Mouse (Mus musculus) hindlimb bud, embryonic 11.5 days (tissue): ENCODE measurements around the gene Tom1.

ENCODE experiments used
- DNase-seq: peaks from one replicate; pipeline ENCODE4 v3.0.0-alpha.2; 2012; ENCODE audit warnings: low read depth, low spot score; ENCODE audit errors: extremely low spot score

Tom1 gene

DNA sequence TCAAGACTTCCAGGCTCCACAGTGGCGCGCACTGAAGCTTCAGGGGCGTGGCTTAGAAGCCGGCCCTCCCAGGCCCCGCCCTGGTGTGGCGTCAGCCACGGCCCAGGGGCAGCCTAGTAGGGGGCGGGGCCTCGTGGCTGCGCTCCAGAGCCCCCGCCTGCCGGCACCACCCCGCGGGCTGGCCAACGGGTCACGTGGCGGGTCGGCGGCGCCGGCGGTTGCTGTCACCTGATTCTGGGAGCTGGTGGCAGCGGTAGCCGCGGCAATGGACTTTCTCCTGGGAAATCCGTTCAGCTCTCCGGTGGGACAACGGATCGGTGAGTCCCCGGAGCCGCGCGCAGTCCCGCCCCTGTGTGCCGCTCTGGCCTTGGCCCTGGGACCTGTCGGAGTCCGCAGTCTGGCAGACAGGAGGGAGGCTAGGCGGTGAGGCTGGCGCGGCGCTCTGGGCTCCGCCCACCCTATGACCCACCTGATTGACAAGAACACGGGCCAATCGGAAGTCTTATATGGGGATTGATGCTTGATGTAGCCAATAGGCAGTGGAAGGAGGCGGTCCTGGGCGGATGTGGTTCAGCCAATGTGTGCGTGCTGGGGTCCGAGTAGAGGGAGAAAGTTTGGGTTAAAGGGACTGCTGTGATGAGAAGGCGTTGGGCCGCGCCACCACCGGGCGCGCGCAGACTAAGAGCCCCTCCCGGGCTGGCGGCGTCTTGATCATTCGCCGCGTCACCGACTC lies at the start of gene Tom1:
Gene Tom1 (plus strand): TSS at position 195 of the 733 bp plus-strand sequence.
- peak; percentile 99 for DNase-seq

DNA sequence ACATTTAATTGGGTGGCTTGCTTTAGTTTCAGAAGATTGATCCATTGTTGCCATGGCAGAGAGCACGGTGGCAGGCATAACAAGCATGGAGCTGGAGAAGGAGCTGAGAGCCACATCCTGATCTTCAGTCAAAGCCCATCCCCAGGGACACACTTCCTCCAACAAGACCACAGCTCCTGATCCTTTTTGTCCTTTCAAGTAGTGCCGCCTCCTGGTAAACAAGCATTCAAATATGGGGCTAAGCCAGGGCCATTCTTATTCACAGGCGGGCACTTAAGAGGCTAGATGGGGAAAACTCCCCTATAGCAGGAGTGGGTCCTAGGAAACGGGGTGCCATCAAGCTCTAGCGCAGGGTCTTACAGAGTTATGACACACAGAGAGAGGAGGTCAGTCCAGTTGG lies 46.1 kb upstream of the Tom1 start:
- no peak for DNase-seq

DNA sequence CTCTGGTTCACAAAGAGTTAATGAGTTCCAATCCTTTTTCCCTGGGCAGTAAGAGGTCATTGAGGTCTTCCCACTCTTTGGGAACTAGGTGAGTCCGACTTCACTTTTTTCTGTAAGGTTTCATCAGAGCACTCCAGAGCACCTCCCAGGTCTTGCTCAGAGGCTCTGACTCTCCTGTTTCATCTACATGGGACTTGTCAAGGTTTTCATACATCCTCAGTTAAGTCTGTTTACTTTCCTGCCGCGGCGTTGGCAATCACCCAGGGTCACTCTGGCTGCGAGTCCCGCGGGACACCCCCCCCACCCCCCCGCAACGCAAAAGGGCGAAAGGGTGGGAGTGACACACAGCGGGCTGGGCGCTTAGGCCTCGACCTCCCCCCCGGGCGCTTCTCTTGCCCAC lies 43.5 kb upstream of the Tom1 start:
- no peak for DNase-seq

DNA sequence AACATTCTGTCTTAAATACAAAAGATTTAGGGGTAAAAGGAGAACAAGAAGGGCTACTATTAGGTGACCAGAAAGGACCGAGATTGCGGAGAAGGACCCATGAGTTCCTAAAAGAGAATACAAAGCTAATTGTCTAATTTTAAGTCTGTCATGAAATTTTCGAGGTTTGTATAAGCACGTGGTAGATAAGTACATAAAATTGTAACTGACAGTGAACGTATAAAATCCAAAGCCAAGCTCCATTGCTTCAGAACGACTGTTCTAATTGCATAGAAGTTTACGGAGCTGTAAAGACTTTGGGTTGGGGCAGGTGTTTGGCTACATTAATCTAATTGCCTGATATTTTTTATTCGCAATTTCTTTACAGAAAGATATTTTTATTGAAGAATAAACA lies 40.4 kb upstream of the Tom1 start, which contains the start of gene Hmgxb4:
Gene Hmgxb4 (plus strand): TSS at position 276 of the 394 bp plus-strand sequence.
- no peak for DNase-seq

DNA sequence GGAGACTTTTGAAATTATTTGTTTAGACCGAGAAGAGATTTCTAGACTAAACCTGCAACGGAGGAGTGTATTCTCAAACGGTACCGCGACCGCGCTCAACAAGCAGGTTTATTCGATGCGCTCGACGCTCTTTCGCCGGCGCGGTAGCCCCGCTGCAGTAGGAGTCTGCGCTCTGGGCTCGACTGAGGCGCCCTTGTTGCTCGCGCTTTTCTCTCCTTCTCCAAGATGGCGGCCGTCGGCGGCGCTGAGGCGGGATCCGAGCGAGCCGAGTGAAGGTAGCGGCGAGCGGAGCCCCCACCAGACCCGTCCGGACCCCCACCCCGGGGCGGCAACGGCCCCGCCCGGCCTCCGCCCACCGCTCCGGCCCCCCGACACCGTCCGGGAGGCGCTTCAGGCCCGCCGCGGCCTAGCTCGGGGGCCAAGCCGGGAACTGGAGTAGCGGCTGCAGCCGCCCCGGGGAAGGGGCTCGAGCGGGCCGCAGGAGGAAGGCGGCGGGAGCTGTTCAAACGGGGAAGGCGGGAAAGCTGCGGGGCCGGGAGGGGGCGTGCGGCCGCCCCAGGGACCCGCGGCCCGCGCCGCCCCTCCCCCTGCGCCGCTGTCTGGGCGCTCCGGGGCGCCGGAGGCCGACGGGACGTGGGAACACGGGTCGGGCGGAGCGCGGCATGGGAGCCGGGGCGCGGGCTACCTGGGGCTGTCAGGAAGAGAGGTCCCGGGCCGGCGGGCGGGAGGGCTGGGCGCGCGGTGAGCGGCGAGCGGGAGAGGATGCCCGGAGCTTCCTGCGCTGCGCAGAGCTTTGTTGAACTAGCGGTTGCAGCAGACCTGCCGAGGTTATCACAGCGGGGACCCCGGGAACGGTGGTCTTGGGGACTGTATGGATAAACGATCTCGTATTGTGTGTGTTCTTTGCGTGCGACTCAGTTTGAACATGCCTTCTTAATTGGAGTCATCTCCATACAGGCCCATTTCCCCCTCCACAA lies 39.7 kb upstream of the Tom1 start:
- DNase-seq, result peak; percentile 50

DNA sequence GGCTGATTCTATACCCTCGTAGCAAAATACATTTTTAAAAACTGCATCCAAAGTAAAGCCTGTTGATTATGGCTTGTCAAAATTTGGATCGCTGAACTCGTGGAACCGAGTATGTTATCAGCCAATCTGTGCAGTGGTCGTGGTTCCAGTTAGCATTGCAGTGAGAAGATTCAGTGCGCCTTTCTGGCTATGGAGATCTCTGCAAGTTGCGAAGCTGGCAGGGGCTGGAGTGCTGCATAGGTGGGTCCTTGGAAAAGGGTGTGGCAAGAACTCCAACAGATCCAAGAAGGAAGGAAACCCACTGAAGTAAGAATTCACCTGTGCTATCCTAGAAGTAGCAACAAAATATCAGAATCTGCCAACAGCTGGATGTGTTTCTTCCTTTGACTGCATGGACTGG lies 39.0 kb upstream of the Tom1 start:
- no peak for DNase-seq

DNA sequence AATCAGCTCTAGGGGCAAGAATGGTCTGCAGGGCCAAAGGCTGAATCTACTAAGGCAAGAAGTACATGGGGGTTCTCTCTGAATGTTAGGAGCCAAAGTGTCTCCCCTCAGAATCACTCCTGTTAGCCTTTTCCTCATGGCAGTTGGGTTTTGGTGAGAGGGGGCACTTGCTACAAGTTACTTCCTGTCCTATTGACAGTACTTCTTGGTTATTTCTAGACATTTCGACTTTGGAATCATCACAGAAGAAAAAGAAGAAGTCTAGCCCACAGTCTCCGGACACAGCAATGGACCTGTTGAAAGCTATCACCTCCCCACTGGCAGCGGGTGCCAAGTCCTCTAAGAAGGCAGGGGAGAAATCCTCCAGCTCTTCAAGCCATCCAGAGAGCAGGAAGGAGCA lies 33.1 kb upstream of the Tom1 start:
- no peak for DNase-seq

DNA sequence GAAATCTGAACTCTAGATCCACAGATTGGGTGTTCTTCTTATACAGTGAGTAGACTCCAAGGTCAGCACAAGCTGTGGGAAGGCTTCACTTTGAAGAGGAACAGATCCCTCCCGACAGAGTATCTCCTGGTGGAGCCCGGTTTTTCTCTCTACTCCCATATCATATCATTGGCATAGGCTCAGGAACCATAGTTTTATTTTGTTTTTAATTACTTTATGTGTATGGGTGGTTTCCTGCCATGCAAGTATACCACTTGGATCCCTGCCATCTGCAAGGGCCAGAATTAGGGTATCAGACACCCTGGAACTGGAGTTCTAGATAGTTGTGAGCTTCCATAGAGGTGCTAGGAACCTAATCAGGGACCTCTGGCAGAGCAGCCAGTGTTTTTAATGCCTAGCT lies 24.7 kb upstream of the Tom1 start:
- no peak for DNase-seq

DNA sequence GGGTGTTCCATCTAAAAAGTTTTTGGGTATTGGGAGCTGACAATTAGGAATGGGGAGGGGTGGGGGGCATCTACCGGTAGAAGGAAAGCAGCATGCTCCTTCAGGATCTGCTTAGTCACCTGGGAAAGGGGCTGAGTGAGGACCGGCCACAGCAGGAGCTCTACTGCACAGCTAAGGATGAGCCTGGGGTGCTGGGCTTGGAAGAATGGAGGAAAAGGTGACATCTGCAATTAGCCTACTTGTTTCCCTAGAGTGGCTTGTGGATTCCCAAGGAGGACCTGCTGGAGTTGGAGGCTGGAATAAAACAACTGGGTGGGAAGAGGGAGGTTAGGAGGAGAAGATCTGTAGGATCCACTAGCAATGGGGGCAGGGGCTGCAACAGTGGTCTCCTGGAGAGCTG lies 19.9 kb upstream of the Tom1 start:
- no peak for DNase-seq

DNA sequence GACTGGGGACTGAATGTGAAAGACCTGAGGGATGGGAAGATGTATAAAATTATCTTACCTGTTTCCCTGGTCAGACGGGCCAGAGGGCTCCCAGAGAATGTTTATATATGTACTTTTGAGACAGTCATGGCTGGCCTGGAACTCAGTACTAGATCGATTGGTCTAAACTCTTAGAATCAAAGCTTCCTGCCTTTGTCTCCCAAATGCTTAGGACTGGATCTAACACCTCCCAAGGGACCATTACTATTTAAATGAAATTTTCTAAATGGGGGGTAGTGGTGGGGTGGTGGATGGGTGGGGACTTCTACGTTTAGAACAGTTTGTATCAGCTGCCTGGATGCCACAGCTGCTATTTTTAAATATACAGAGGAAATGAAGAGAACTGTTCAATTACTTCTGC lies 19.5 kb upstream of the Tom1 start:
- DNase-seq, result no peak

DNA sequence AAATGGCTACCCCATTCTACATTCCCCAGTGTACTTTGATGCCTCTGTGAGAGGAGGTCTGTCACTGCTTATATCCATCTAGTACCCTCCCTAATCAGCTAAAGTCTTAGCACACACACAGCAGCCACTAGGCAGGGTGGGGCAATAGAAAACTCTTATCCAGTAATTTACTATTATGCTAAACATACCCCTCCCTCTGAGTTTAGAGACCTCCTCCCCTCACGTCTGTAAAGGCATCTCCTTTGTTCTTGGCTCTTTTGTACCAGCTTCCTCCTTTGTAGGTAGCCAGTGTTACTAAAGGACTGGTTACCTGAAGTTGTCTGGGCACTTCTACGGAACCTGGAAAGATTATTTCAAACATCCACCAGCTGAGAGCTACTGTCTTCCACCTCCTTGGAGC lies 17.5 kb upstream of the Tom1 start:
- no peak for DNase-seq

DNA sequence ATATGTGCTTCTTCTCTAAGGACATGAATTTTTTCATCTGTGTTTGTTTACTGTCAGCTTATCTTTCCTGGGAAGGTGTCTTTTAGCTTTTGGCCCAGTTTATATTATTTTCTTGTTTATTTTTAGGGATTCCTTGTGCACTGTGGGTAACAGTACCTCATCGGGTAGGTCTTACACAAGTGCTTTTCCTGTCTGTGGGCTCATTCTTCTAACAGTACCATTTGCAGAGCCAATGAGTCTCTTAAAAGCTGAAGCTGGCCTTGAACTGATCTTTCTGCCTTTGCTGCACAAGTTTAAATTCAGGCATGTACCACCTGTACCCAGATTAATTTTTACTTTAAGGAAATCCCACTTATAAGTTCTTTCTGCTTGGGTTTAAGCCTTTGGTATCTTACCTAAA lies 17.1 kb upstream of the Tom1 start:
- DNase-seq, result no peak

DNA sequence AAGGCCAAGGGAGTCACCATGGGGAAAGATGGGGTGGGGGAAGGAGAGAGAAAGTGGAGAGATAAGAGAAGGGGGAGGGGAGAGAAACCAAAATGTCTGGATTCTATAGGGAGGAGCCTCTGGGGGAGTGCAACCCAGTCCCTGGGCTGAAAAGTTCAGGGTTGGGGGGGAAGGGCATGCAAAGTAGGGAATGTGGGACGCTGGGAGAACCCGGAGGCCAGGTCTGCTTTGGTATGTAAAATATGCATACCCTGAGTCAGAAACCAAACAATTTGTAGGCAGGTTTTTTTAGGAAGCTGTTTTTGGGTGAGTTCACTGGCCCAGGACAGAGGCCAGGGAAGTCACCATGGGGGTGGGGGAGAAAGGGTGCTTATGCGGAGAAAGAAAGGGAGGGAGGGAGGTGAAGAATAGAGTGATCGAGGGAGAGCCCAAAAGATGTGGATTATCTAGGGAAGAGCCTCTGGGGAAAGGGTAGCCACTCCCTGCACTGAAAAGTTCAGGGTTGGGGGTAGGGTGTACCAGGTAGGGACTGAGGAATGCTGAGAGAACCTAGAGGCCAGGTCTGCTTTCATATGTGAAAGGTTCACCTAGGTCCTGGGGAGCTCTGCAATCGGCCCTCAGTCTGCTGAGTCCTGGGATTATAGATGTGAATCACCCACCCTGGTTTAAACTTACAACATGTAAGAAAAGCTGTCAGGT lies 15.1 kb upstream of the Tom1 start:
- DNase-seq, result no peak

DNA sequence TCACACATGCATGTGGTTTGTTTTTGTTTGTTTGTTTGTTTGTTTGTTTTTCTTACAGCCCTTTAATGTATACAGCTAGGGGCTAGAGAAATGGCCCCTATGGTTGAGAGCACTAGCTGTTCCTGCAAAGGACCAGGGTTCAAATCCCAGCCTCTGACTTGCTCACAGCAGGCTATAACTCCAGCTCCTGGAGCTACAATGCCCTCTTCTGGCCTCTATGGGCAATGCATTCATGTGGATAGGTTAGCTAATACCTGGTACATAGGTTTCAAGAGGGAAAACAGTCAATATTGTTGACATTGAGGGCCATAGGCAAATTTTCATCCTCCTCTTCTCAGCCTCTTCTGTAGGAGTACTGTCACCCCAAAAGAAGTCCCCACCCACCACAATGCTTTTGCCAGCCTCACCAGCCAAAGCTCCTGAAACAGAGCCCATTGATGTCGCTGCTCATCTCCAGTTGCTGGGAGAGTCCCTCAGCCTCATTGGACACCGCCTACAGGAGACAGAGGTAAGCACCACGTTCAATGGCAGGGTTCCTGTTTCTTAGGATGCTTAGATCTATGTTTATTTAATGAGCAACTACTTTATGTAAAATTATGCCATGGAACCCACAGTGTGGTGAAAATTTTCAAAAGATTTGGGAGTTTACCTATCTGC lies 9.7 kb upstream of the Tom1 start:
- no peak for DNase-seq

DNA sequence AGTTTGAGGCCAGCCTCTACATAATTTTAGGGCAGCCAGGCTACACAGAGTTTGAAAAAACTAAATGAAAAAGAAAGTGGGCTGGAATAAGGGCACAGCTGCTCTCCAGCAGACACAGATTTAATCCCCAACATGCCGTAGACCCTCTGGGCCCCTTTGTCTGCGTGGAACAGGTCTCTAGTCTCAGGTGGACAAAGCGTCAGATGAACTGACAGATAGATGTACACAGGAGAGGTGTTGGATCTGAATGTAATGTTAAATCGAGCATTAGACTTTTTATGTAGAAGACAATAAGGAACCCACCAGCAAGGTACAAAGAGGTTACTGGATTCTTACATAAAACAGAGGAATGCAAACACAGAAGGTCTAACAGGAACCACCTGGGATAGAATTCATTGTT lies 7.7 kb upstream of the Tom1 start:
- DNase-seq, result no peak

DNA sequence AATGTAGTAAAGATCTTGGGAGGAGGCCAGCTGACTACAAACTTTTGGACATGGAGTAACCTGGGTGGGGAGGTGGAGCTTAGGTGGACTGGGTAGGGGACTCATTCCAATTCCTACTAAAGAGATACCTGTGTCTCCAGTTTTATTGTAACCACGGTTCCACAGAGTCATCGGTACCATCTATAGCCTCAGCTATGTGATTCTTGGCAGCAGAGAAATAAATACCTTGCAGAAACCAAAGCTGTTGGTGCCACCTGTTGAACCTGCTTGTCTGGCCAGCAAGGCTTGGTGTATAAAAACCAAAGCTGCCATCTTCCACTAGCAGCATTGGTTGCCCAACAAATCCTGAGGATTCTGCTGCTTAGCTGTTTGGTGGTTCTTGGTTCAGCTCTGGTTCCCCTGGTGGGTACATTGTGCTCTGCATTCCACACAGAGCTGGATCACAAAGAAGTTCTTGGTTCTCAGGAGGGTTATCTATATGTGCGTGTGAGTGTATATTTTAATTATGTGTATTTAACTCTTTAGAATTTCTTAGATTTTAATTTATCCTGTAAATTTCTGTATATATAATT lies 3.0 kb upstream of the Tom1 start:
- DNase-seq, result no peak

DNA sequence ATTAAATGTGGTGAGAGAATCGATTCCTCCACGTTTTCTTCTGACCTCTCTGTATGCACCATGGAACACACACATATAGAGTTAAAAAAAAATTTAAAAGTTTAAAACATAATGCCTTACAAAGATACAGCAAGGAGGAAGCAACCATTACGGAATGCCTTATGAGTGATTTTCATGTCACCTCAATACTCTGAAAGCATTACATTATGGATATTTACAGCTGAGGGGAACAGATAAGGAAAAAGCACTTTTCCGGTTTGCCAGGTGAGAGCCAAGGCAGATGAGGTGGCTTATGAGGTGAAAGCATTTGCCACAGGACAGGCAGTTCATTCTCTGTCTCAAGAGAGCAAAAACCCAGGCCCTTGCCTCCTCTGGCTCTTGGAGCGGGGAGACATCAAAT lies 544 bp upstream of the Tom1 start:
- DNase-seq, result no peak

DNA sequence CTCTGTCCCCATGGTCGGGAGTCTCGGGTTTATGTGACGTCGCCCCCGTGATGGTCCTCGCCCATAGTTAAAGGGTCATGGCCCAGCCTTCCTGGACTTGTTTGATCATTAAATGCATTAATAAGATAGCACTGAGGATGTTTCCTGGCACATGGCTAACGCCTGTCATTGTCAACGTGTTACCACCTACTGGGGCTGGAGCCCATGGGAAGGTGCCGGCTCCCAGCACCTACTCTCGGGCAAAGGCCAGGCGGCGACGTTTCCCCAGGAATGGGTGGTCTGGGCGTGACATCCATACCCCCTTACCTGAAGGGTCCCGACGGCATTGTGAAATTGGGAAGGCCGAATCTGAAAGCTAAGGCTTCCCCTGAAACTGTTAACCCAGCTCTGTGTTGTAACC lies 780 bp downstream of the Tom1 start:
- DNase-seq, result no peak

DNA sequence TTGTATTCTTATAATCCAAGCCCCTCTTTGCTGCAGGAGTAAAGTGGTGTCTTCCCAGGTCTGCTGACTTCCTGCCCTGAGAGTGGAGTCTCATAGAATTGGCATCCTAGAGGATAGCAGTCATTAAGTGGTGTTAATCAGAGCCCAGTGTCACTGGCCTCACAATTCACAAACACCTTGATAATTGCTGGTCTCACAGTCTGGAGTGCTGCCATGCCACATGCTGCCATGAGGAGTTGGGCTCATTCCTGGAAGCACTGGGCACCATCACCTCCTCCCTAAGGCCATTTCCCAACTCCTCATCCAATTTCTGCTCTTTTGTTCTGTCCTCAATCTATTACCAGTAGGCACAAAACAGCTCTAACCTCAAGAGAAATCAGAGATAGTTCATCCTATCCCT lies 2.1 kb downstream of the Tom1 start:
- no peak for DNase-seq

DNA sequence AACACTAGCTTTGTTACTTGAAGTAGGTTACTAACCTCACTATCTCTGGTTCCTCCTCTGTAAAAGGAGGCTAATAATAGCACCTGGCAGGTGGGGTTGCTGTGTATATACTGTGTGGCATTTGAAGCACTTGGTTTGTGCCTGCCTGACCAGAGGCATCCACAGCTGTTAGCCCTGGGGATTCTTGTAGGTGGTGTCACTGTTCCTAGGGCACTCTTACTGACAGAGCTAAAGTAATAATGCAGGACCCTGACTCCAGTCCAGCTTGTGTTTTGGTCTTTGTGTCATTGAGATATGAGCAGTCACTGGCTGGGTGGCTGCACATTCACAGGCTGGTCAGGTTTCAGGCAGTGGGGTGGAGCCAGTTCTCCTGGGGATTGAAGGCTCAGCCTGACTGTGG lies 5.0 kb downstream of the Tom1 start:
- DNase-seq, result no peak

DNA sequence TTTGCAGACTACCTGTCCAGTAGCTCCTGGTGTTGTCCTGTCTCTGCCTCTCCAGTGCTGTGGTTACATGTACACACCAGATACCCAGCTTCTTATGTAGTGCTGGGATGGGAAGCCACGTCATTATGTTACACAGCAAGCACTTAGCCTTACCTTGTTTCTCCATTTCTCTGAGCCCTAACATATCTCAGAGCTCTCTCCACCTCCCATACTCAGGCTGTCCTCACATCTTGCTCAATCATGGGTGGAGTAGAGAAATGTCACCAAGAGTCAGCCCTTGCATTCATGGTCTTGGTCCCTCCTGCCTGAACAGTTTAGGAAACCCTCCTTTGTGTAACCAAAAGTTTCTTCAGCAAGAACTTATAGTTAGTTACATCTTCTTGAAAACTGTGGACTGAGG lies 6.2 kb downstream of the Tom1 start:
- DNase-seq, result no peak
